Mouse (Mus musculus) olfactory bulb, adult 2 months (tissue): ENCODE results near the gene Pgls.

ENCODE experiments used
- CTCF ChIP-seq: fragments of 200-500 bp; IDR thresholded peaks from 2 replicates; pipeline ENCODE4 v1.5.1; 2012; ENCODE audit warnings: low read depth, mild to moderate bottlenecking, low read length, moderate library complexity; ENCODE audit not compliant: insufficient read depth
- POLR2A ChIP-seq: fragments of 200-500 bp; IDR thresholded peaks from 2 replicates; pipeline ENCODE4 v1.6.1; 2012; ENCODE audit warnings: mild to moderate bottlenecking, low read depth, low read length, moderate library complexity; ENCODE audit not compliant: insufficient read depth

DNA sequence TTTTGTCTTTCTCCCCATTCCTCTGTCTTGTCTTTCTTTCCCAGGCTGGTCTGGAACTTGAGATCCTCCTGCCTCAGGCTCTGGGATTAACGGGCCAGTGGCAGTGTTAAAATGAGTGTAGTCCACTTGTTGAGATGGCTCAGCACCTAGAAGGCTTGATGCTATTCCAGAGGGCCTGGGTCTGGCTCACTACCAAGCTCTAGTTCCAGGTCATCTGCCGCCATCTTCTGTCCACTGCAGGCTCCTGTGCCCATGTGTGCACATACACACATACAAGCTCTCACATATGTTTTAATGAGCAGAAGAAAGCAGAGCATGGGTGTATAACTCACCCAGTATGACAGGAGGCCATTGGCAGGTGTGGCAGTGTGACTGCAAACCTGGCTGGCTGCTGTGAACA, 19.9 kb upstream of the Pgls start:
- TF ChIP-seq CTCF (no peak), POLR2A (no peak)
